Mouse (Mus musculus): Measurements from ENCODE around the gene Gsto2. TPM values are rescaled to one million over a fixed set of nuclear protein-coding genes. Genes with fewer than 3 reads are reported as not detected.
A peak's percentile ranks its signal among the peaks of the same experiment; 100 is the strongest.

Gene Gsto2
- polyA plus RNA-seq, 1 experiment from 2014 or later = 0.74 TPM

- Histone ChIP-seq H3K9me3 (no peaks in the 10 kb centered on the region), H3K4me3 (no peak overlapping the region), H3K4me2 (no peak overlapping the region), H3K36me3 (replicated peaks) (peaks cover 8% of the 10 kb centered on the region; the same call in 1 of the 2 replicates), H3K4me1 (peaks cover 12% of the 10 kb centered on the region), H3K27me3 (replicated peaks) (no peaks in the 10 kb centered on the region), H3K9ac (no peak overlapping the region), H3K27ac (no peak overlapping the region)
- WGBS = 94% methylated on average over 3 of the region's 3 CpGs
- no peak for ATAC-seq (replicated peaks)
Observed at GRCm38 (mm10) chr19:47862581-47862980, 2.8 kb upstream of the Gsto2 start.

- H3K36me3 ChIP-seq (replicated peaks) = peaks cover 8% of the 10 kb centered on the region; the same call in 1 of the 2 replicates
- no peak overlapping the region for H3K4me3 ChIP-seq
- ATAC-seq (replicated peaks) = no peak
- peaks cover 12% of the 10 kb centered on the region for H3K4me1 ChIP-seq
- no peak overlapping the region for H3K9ac ChIP-seq
- no peaks in the 10 kb centered on the region for H3K27me3 ChIP-seq (replicated peaks)
- WGBS = 95% methylated on average over 9 of the region's 9 CpGs
- no peak overlapping the region for H3K27ac ChIP-seq
- H3K4me2 ChIP-seq = no peak overlapping the region
- H3K9me3 ChIP-seq = no peaks in the 10 kb centered on the region
Observed at GRCm38 (mm10) chr19:47864051-47864450, 1.3 kb upstream of the Gsto2 start.

- WGBS = 85% methylated on average over 7 of the region's 7 CpGs
- Histone ChIP-seq H3K4me1 (peaks cover 12% of the 10 kb centered on the region), H3K4me2 (peak overlapping the region; percentile 80), H3K4me3 (peak overlapping the region; percentile 78), H3K27ac (0 out of 2 replicates have a peak overlapping the region, but pooled peaks have one; percentile 92), H3K27me3 (replicated peaks) (no peaks in the 10 kb centered on the region; the same call in 1 of the 2 replicates), H3K36me3 (replicated peaks) (peaks cover 8% of the 10 kb centered on the region; the same call in 1 of the 2 replicates), H3K9ac (peak overlapping the region; percentile 95; the same call in 1 of the 2 replicates), H3K9me3 (no peaks in the 10 kb centered on the region)
- ATAC-seq (replicated peaks) = no peak; the same call in 1 of the 2 replicates
Observed at GRCm38 (mm10) chr19:47864721-47865120, 613 bp upstream of the Gsto2 start.

DNA sequence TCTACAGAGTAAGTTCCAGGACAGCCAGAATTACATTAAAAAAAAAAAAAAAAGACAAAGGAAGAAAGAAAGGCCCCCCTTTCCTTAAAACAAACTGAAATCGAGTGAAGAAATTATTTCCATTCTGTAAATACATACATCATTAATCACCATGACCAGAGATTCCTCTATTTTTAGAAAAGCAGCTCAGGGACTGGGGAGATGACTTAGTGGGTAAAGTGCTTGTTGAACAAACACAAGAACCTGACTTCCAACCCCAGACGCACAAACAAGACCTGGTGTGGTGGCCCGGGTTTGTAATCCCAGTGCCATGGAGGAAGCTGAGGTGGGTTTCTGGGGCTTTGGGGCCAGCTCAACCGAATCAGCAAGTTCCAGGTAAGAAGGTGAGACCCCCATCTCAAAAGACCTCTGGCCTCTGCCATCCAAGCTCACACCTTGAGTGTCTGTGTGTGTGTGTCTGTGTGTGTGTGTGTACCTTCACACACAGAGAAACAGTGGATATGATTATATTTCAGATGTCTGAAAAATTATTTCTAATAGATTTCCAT, 2.4 kb downstream of the Gsto2 start:
- Histone ChIP-seq H3K4me2 (no peak overlapping the region), H3K27ac (no peak overlapping the region), H3K4me1 (peaks cover 12% of the 10 kb centered on the region), H3K36me3 (replicated peaks) (peaks cover 3% of the 10 kb centered on the region; the same call in 1 of the 2 replicates), H3K27me3 (replicated peaks) (no peaks in the 10 kb centered on the region; the same call in 1 of the 2 replicates), H3K9ac (no peak overlapping the region), H3K9me3 (no peaks in the 10 kb centered on the region), H3K4me3 (no peak overlapping the region)
- WGBS = 72% methylated on average over 4 of the region's 4 CpGs
- no peak for ATAC-seq (replicated peaks)

DNA sequence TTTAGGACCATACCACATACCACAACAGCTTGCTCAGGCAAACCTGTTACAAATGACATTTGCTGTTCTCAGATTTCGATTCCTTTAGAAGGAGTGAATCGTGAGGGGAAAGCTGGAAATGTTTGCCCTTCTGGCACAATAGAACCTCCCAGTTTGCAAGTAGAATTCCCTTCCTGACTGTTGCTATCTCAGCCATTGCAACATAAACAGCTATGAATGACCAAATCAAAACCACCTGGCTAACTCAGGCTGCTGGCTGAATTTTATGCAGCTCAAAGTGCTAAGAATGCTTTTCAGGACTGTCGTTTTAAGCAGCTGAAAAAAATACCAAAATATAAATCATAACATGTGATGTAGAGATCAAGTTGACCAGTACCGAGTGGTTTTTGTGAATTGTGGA, 3.6 kb downstream of the Gsto2 start:
- Histone ChIP-seq H3K9ac (no peak overlapping the region), H3K36me3 (replicated peaks) (0 out of 2 replicates have a peak, but pooled peaks cover 3% of the 10 kb centered on the region), H3K4me3 (no peak overlapping the region), H3K4me1 (peaks cover 12% of the 10 kb centered on the region), H3K27ac (no peak overlapping the region), H3K4me2 (no peak overlapping the region), H3K27me3 (replicated peaks) (no peaks in the 10 kb centered on the region; the same call in 1 of the 2 replicates), H3K9me3 (no peaks in the 10 kb centered on the region)
- WGBS = 73% methylated on average over 4 of the region's 4 CpGs
- ATAC-seq (replicated peaks) = no peak

DNA sequence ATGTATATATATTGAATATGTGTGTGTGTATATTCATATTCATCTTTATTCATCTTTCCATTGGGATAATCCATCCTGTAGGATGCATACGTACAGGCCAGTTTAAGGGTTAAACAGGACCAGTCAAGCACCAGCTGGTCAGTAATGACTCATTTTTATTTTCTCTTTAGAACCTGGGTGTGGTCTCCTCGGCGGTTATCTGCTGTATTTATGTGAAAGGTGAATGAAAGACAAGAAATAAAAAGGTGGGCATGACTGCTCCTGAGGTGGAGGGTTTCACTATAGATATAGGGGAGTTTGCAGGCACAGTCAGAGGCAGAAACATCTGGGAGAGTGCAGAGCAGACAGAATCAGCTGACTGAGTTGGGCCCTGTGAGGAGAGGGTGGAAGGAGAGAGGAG, 4.2 kb downstream of the Gsto2 start:
- no peak overlapping the region for H3K4me2 ChIP-seq
- H3K27me3 ChIP-seq (replicated peaks) = no peaks in the 10 kb centered on the region; the same call in 1 of the 2 replicates
- no peak for ATAC-seq (replicated peaks)
- H3K9ac ChIP-seq = no peak overlapping the region
- H3K27ac ChIP-seq = no peak overlapping the region
- no peaks in the 10 kb centered on the region for H3K36me3 ChIP-seq (replicated peaks)
- no peak overlapping the region for H3K4me3 ChIP-seq
- H3K4me1 ChIP-seq = peaks cover 9% of the 10 kb centered on the region
- WGBS = 82% methylated on average over 3 of the region's 3 CpGs
- no peaks in the 10 kb centered on the region for H3K9me3 ChIP-seq

GRCm38 (mm10) chr19:47870102-47870666, 4.8 kb downstream of the Gsto2 start:
- H3K4me1 ChIP-seq = peaks cover 4% of the 10 kb centered on the region
- H3K9ac ChIP-seq = no peak overlapping the region
- no peaks in the 10 kb centered on the region for H3K9me3 ChIP-seq
- no peaks in the 10 kb centered on the region for H3K36me3 ChIP-seq (replicated peaks)
- H3K4me3 ChIP-seq = no peak overlapping the region
- H3K27me3 ChIP-seq (replicated peaks) = no peaks in the 10 kb centered on the region; the same call in 1 of the 2 replicates
- H3K4me2 ChIP-seq = no peak overlapping the region
- H3K27ac ChIP-seq = no peak overlapping the region
- no peak for ATAC-seq (replicated peaks)
- WGBS = 80% methylated on average over 7 of the region's 7 CpGs

DNA sequence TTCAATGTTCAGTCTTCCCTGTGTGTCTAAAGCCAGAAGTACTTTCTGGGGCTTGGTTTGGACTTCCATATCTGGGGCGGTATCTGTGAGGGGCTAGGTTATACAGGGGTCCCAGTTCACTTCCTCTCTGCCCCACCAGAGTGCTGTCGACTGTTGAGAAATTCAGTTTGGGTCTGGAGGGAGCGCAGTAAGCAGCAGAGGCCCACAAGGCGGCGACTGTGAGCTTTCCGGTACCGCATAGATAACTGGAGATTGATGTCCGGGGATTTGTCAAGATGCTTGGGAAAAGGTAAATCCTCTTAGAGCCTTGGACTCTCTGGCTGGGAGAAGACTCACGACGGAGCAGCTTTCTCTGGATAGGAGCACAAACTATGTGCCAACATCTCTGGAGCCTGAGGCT, 6.2 kb downstream of the Gsto2 start:
- Histone ChIP-seq H3K36me3 (replicated peaks) (no peaks in the 10 kb centered on the region), H3K27ac (no peak overlapping the region), H3K9ac (no peak overlapping the region), H3K4me1 (no peaks in the 10 kb centered on the region), H3K4me2 (no peak overlapping the region), H3K4me3 (no peak overlapping the region), H3K9me3 (no peaks in the 10 kb centered on the region), H3K27me3 (replicated peaks) (no peaks in the 10 kb centered on the region; the same call in 1 of the 2 replicates)
- no peak for ATAC-seq (replicated peaks)
- 15% methylated on average over 10 of the region's 10 CpGs for whole genome bisulfite sequencing

DNA sequence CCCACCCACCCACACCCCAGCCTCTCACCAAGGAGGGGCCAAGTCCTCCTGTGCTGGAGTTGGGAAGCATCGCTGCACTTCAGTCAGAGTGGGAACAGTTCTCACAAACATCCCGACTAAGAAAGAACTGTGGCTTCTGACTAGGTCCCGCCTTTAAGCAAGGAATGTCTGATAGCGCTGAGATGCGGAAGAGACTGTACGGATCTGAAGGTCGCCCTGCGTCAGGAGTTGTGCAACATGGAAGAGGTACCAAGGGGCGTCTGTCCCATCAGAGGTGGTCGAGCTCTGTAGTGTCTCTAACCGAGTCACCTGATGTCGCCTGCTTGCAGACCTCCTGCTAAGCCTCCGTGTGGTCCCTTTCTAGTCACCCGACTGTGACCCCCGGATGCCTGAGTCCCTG, 10.9 kb downstream of the Gsto2 start:
- no peak overlapping the region for H3K4me2 ChIP-seq
- H3K4me1 ChIP-seq = no peaks in the 10 kb centered on the region; the same call in 1 of the 2 replicates
- ATAC-seq (replicated peaks) = no peak
- no peaks in the 10 kb centered on the region for H3K9me3 ChIP-seq
- H3K27ac ChIP-seq = no peak overlapping the region
- H3K27me3 ChIP-seq (replicated peaks) = no peaks in the 10 kb centered on the region
- WGBS = 82% methylated on average over 15 of the region's 15 CpGs
- H3K36me3 ChIP-seq (replicated peaks) = no peaks in the 10 kb centered on the region
- H3K9ac ChIP-seq = no peak overlapping the region
- H3K4me3 ChIP-seq = no peak overlapping the region

DNA sequence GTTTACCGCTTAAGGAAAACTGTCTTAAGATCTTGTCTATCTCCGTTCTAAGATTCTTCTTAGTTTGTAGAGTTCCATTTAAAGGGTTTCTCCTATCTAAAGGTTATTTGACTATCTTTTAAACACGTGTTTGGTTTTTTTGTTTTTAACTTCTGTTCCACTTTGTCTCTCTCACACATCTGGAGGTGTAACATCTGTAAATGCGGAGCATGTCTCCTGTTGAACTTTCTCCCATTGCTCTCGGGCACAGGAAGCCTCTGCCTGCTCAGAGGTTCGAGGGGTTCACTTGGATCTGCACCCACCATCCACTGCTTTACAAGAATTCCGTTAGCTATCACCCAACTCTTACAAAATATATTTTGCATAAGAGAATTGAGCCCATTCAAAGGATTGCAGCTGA, 16.2 kb downstream of the Gsto2 start:
- H3K27ac ChIP-seq = no peak overlapping the region
- no peaks in the 10 kb centered on the region for H3K9me3 ChIP-seq
- no peak for ATAC-seq (replicated peaks)
- H3K4me1 ChIP-seq = no peaks in the 10 kb centered on the region; the same call in 1 of the 2 replicates
- H3K4me2 ChIP-seq = no peak overlapping the region
- WGBS = 84% methylated on average over 7 of the region's 7 CpGs
- no peak overlapping the region for H3K4me3 ChIP-seq
- no peaks in the 10 kb centered on the region for H3K36me3 ChIP-seq (replicated peaks)
- no peaks in the 10 kb centered on the region for H3K27me3 ChIP-seq (replicated peaks)
- H3K9ac ChIP-seq = no peak overlapping the region

DNA sequence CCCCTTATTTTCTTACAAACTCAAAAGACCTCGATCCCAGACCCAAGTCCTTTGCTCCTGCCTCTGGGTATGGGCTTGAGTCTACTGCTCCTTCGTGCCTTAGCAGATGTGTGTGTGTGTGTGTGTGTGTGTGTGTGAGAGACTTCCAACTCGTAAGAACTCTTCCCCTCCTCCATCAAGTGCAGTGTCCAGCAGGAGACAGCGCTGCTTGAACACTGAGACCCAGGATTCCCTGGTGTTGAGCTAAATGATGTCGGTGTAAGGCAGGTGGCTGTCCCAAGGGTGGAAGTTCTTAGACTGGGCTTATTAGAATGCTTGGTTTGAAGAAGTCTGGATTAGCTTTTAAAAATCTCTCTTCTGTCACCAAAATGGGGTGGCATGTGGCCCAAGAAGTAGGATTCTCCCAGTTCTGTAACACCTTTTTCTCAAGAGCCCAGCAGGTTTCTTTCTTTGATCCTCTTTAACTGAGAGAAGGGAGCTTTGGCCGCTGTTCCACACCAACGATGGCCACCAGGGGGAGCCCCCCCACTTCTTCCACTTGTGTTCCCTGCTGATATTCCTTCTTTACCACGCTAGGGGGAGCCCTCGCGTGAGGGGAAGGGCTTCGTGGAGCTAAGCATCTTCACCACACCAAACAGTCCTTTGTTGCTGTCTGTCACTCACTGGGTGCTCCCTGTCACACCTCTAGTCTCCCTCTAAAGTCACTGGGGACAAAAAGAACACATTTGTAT, 17.0 kb downstream of the Gsto2 start:
- no peak overlapping the region for H3K4me3 ChIP-seq
- peak; percentile 66 for ATAC-seq (replicated peaks)
- H3K9me3 ChIP-seq = no peaks in the 10 kb centered on the region
- H3K27me3 ChIP-seq (replicated peaks) = no peaks in the 10 kb centered on the region
- H3K9ac ChIP-seq = no peak overlapping the region
- no peak overlapping the region for H3K27ac ChIP-seq
- 27% methylated on average over 11 of the region's 11 CpGs for WGBS
- H3K4me1 ChIP-seq = no peaks in the 10 kb centered on the region; the same call in 1 of the 2 replicates
- H3K36me3 ChIP-seq (replicated peaks) = no peaks in the 10 kb centered on the region
- no peak overlapping the region for H3K4me2 ChIP-seq

GRCm38 (mm10) chr19:47882882-47883254, 17.5 kb downstream of the Gsto2 start:
- Histone ChIP-seq H3K9me3 (no peaks in the 10 kb centered on the region), H3K27ac (no peak overlapping the region), H3K36me3 (replicated peaks) (no peaks in the 10 kb centered on the region), H3K4me1 (no peaks in the 10 kb centered on the region; the same call in 1 of the 2 replicates), H3K4me2 (no peak overlapping the region), H3K27me3 (replicated peaks) (no peaks in the 10 kb centered on the region), H3K9ac (no peak overlapping the region), H3K4me3 (no peak overlapping the region)
- 63% methylated on average over 9 of the region's 9 CpGs for WGBS
- peak; percentile 48 for ATAC-seq (replicated peaks)

All from midbrain, embryonic 15.5 days (tissue).